Mouse (Mus musculus) liver (tissue): ENCODE results near the gene Ap1s1.

Experiments used
- DNase-seq: peaks from one replicate; pipeline ENCODE4 v3.0.0-alpha.2; 2020; ENCODE audit warnings: mixed read lengths

Gene Ap1s1

DNA sequence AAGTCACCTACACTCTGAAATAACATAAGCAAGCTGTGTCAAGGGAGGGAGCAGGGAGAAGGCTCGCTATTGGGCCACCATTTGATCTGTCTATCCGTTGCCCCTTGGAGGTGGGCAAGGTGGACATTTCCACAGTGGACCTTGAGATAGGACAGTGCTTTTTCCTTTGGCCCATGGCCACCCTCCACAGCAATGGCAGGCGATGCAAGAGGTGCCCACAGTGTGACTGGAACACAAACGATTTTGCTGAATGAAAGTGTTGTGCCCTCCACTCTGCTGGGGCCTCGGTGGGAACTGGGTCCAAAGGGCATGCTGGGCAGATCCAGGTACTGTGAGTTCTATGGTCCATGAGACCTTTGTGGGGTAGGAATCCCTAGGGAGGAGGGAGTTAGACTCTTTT lies 16.7 kb upstream of the Ap1s1 start:
- no peak for DNase-seq

DNA sequence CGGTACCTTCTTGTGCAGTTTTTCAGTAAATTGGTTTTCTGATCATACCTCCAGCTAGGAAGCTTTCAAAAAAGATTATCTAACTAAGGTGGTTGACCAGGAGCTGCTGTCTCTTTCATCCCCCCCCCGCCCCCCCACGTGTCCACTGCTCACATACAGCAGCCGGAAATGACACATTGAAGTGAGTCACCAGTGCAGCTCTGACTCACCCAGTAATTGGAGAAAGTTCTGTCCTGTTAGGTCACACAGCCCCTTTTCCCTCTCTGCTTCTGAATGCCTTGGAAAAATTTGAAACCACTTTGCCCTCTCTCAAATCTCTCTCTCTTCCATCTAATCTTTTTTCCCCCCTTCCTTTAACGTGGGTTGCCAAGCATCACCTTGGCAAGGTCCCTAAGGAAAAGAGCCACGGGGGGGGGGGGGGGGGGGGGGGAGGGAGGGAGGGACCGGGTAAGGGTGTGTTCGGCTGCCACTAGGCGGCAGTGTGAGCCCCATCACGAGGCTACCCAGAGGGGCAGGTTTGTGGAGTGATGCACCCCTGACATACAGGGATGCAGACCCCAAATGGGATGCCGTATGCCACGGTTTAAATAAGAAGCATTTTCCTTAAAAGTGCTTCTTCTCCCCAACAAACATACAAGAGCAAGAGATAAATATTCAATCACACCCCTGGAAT lies 16.0 kb upstream of the Ap1s1 start:
- peak; percentile 69 for DNase-seq

DNA sequence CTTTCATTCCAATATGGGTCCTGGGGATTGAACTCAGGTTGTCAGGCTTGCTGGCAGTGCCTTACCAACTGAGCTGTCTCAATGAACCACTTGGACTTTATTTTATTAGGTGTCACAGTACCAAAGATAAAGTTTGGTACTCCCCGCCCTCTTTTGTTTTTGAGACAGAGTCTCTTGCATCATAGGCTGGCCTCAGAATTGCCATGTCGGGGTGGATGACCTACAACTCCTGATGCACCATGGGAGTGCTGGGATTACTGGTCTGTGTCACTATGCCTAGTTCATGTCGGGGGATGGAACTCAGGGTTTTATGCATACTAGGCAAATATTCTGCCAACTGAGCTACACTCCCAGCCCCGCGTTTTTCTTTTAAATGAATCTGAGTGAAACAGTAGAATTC lies 8.9 kb upstream of the Ap1s1 start:
- DNase-seq: no peak

DNA sequence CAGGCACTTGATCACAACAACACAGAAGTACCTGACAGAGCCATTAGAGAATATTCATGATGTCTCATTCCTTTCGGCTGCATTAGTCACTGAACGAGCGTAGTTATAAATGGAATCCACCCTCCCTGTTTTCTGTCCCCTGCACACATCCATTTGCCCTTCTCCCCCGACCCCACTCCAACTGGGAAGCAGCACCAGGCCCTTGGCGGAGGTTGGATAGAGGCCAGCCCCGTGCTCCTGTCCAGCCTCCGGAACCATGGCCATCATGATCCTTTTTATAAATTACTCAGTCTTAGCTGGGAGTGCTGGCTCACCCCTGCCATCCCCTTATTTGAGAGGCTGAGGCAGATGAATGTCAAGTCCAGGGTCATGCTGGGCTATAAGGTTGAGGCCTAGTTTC lies 8.4 kb upstream of the Ap1s1 start:
- no peak for DNase-seq

DNA sequence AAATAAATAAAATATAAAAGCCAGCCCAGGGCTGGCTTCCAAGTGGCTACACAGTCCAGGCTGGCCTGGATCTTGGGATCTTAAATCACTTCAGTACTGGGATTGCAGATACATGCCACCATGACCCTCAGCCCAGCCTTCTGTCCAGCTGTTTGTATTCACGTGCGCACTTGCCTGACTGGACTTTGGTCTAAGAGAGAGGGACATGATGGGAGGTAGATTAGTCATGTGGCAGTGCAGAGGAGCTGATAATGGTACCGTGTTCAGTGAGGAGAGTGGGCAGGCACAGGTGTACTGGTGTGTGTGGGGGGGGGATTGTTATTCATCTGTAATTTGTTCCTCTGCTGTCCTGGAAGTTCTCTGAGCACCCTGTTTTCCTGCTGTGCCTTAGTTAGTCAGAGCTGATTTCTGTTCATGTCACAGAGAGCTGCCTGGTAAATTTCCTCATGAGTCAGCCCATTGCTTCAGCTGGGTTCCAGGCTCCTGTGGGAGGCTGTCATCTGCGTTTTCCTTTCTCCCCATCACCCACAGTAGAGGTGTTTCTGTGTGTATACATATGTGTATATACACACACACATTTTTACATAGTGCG lies 6.1 kb upstream of the Ap1s1 start:
- DNase-seq: no peak

DNA sequence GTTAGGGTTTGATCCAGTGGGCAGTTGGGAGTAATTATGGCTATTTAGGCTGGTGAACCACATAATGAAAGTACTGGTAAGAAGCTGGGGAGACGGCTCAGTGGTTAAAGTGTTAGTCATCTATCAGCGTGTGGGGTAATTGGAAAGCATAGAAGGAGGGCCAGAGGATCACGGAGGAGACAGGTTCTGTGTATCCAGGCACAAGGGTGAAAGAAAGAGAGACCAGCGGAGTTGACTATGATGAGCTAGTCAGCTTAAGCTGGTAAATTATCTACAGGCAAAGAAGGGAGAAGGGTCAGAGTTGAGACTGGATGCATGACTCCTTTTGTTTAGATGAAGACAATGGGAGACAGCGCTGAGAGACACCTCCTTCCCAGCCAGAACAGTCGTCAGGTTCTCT lies 5.2 kb upstream of the Ap1s1 start:
- no peak for DNase-seq

DNA sequence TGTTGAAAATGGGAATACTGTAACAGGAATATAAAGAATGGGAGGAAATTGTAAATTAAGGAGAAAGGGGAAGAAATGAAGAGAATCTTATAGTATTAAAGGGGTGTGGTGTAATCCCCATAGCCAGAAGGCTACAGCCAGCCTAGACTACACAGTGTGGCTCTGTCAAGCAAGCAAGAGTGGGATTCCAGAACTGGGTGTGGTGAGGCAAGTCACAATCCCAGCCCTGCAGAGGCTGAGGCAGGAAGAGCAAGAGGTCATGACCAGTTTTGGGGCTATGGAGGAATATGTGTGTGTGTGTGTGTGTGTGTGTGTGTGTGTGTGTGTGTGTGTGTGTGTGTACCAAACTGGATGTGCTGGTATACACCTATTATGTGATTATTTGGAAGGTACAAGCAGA lies 1.1 kb upstream of the Ap1s1 start:
- DNase-seq: no peak

DNA sequence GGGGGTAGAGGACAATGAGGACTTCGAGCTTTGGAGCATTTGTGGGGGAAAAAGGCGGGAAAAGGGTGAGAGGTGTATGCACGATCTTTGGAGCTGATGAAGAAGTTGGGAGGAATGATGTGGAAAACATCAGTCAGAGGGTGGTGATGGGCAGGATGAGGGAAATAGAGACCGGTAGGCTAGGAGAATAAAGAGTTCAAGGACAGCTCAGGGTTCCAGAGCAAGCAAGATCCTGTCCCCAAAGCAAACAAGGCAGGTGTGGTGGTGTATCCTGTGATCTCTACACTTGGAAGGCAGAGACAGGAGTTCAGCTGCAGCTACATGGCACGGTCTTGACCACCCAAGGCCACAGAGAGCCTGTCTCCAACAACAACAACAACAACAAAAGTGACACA lies 386 bp upstream of the Ap1s1 start:
- DNase-seq: no peak

DNA sequence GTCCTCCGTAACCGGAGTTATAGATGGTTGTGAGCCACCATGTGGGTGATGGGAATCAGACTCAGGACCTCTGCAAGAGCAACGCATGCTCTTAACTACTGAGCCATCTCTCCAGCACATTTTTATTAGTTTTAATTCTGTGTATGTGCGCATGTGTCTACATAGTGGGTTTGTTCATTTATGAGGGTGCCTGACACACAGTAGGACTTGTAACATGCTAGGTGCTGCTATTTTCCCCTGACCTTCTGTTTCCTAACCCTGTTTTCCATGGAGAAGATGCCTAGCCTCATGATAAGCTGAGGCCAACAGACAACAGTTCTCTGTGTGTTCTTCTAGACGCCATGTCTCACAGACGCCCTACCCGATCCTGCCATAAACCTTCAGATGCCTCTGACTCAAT lies 1.9 kb downstream of the Ap1s1 start:
- no peak for DNase-seq

DNA sequence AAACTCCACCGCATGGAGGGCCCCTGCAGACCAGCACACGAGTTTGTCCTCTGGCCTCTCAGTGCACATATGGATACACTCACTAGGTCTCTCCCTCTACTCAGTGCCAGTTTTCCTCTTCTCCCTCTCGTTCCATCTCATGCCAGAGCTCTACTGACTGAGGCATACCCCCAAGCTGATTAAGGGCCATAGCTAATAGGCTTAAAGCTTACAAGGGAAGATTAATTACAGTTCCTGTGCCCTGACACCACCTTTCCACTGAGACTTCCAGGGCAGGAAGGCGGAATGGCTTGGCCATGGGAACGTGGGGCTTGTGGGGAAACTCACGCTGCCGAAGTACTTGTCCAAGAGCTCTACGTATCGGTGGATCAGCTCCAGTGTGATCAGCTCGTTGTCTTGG lies 4.5 kb downstream of the Ap1s1 start:
- DNase-seq: no peak

DNA sequence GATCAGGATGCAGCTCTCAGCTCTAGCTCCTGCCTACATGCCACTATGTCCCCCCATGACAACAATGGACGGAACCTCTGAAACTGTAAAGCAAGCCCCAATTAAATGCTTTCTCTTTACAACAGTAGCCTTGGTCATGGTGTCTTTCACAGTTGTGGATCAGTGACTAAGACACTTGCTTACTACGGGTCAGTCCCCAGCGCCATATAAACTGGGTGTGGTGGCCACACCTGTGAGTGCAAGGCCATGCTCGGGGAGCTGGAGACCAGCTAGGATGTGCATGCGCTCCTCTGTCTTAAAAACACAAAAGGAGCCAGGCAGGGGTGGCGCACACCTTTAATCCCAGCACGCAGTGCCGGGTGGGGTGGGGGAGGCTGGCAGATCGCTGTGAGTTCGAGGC lies 6.5 kb downstream of the Ap1s1 start:
- DNase-seq: no peak

DNA sequence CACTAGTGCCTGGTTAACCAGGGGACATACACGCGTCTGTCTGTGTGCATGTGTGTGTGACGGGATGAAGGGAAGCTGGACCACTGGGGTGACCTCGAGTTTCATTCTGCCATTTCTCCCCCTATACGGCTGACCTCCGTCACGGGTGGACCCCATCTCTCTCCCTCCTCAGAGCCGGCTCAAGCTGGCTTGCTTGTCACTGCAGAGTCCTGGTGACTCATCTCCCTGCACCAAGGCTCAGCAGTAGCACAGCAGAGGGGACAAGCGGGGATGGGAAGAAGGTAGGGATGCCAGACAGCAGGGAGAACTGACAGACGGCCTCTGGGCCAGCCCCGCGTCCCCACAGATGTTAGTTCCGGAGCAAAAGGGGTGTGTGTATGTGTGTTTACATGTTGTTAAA lies 9.7 kb downstream of the Ap1s1 start:
- DNase-seq: no peak

DNA sequence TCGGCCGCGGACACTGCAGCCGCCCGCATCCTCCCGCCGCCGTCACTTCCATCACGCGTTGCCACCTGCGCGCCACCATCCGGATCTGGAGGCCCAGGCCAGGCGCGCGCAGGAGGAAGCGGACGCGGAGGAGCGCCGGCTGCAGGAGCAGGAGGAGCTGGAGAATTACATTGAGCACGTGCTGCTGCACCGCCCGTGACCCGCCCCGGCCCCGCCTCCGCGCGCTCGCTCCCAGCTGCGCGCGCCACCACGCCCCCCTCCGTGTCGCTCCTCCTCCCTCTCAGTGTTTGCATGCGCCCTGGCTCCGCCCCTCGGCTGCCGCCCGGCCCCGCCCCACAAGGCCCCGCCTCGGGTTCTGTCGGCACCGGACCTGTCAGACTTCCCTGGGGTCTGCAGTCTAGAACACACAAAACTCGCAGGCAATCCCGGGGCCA lies 13.3 kb downstream of the Ap1s1 start:
- DNase-seq: peak; percentile 97

DNA sequence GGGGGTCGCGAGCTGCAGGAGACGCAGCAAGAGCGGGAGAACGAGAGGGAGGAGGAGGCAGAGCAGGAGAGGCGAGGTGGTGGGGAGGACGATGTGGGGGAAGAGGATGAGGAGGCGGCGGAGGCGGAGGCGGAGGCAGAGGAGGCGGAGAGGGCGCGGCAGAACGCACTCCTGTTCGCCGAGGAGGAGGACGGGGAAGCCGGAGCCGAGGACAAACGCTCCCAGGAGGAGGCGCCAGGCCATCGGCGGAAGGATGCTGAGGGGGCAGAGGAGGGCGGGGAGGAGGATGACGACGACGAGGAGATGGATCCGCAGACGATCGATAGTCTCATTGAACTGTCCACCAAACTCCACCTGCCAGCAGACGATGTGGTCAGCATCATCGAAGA lies 13.9 kb downstream of the Ap1s1 start:
- peak; percentile 32 for DNase-seq

DNA sequence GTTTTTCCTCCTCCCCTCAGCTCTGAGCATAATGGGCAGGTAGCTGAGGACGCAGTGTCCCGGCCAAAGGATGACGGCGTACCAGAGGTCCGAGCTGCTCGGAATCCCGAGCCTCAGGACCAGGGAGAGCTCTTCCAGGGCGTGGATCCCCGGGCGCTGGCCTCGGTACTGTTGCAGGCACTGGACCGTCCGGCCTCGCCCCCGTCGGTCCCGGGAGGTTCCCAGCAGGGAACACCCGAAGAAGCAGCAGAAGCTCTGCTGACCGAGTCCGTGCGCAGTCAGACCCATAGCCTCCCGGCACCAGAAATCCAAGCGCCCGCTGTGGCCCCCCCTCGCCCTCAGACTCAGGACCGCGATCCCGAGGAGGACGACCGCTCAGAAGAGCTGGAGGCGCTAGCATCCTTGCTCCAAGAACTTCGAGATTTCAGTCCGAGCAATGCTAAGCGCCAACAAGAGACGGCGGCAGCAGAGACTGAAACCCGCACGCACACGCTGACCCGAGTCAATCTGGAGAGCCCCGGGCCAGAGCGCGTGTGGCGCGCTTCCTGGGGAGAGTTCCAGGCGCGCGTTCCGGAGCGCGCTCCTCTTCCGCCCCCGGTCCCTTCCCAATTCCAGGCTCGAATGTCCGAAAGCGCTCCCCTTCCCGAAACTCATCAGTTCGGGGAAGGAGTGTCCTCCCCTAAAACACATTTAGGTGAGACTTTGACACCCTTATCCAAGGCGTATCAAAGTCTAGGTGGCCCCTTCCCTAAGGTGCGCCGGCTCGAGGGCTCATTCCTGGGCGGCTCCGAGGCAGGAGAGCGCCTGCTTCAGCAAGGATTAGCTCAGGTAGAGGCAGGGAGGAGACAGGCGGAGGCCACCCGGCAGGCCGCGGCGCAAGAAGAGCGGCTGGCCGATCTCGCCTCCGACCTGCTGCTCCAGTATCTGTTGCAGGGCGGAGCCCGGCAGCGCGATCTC lies 14.6 kb downstream of the Ap1s1 start:
- peak; percentile 40 for DNase-seq

DNA sequence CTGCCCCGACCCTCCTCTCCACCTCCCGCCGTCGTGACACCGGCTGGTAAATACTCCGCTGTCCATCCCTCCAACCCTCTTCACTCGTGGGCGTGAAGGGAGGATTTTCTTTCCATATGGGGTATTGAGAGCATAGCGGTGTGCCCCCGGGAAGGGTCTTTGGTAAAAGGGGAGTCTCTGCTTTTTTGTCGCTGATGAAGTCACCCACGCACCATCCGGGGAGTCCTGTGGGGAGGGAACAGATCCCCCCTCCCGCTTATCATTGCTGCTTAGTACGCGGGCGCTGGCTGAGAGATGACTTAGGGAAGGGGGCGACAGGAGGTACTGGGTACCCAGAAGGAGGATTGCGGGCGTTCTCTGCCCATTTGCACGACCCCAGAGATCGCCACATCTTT lies 15.5 kb downstream of the Ap1s1 start:
- no peak for DNase-seq

DNA sequence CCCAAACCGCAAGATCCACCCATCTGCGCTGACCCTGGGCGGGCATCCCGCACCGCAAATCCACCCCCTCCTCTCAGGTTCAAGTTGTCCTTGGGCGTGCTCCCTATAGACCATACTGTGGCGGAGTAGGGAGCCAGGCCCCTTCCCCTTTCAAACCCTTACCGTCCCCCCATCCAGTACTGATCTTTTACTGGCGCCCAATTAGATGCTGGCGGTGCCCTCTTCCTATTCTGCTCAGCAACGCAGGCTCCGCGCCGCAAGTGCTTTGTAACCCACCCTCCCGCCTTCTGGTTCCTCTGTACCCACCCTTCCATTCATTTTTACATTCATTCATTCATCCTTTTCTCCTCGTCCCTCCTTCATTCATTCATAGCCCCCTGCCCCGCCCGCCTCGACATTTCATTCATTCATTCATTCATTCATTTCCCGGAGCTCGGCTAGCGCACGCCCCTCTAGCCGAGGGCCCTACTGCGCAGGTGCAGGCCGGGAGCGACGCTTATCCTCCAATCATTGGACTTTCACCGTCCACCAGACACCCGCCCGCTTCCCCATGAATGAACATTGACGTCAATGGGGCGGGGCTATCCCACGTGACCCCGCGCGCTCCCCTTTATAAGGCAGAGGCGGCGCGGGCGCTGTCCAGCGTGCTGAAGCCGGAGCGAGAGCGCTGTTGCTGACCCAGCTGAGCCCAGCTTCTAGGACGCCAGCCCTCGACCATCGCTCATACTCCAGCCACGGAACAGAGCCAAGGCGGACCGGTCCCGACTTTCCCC lies 16.1 kb downstream of the Ap1s1 start:
- DNase-seq: peak; percentile 95

DNA sequence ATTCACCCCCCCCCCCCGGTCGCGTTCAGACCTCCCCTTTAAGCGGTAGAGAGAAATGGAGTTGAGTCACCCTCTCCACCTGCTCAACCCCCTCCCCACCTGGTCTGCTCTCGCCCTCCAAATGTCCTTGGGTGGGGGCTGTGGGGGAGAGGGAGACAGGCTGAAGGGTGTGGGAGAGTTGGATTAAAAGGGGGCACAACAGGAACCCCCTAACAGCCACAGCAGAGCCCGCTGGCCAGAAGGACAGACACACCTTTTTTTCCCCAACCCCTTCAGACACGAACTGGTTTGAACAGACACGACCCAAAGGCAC lies 16.7 kb downstream of the Ap1s1 start:
- no peak for DNase-seq

DNA sequence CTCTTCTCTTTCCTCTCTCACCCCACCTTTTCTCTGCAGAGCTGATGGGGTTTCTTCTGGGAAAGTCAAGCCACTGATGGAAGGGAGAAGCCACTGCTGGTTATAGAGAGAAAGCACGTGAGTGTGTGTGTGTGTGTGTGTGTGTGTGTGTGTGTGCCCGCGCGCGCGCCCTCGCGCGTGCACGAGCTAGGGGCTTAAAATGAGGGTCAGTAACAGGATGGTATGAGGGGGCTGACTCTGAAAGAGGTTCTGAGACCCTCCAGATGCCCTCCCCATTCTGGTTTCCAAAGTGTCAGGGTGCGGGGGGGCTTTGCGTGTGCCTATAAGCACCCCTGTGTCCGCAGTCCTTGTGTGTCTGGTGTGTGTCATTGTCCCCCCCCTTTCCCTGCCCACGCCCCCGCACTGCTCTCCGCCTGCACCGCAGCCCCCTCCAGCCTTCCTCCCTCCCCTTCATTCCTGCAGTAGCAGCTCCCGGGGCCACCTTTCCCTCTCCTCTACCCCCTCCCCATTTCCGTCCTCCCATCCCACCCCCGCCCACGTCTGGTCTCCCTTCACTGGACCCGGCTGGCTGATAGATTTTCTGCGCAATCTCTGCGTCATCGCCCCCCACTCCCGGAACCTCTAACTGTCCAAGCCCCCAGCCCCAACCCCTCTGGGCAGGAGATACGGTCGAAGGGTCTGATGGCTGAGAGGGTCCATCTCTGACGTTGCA lies 17.2 kb downstream of the Ap1s1 start:
- no peak for DNase-seq

DNA sequence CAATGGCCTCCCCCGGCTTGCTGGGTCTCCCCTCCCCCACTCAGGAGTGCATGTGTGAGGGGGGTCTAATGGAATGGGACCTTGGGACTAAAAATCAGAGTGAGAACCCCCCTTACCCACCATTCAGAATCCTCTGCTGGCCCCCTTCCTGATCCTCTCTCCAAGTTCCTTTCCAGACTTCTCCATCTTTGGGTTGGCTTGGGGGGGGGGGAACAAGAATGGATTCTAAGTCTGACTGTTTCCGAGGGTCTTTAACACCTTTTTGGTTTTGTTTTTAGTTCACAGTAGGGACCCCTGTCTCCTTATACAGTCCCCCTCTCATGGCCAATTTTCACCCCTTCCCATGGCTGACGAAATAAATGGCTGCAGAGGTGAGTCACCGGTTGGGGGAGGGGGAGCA lies 19.8 kb downstream of the Ap1s1 start, which contains the start of gene Vgf:
Gene Vgf, plus strand, starts transcription at position 301 of the 400 bp plus-strand sequence.
- no peak for DNase-seq

DNA sequence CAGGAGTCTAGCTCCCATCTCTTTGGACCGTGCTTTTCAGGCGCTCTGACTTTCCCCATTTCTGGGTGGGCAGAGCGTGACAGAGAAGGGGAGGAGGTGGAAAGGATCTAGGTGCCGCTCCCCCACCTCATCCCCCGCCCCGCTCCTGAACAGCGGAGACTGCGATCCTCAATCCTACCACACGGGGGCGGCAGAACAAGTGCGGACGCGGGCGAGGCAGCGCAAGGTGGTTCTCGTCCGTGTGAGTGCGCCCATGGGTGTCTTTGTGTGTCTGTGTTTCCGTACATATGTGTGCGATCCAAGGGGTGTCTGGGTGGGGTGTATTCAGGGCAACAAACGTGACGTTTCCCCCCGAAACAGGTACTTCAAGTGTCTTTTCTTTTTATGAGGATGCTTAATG lies 20.8 kb downstream of the Ap1s1 start:
- peak; percentile 78 for DNase-seq

DNA sequence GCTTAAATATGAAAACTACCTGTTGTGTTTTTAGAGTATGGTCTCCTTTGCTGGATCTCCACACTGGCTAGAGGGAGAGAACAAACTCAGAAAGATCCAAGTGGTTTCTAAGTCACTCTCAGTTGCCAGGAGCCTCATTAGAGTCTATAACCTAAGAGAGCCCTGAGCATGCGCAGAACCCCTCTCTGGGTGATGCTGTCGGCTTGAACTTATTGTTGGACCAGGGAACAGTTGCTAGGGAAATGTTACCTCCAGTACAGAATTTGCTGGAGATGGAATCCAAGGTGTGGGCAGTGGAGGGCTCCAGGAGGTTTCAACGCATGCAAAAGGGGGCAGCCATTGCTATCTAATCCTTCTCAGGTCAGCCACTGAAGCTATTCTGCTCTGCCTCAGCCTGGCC lies 21.6 kb downstream of the Ap1s1 start:
- no peak for DNase-seq

DNA sequence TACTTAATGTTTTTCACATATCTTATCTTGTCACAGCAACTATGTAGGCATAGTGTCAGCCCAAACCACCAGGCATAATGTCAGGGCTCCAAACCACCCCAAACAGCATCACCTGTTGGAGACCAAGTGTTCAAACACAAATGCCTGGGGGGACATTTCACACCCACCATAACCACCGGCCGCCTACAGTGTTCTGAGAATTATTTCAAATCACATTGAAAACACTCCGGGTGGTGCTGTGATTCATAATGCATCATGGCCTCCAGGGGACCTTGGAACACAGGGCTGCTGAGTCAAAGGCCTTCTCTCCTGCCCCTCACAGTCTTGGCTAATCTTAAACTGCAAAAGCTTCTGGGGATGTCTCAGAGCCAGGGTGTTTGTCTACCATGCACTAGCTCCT lies 30.0 kb downstream of the Ap1s1 start:
- no peak for DNase-seq
